Mouse (Mus musculus): Measurements from ENCODE around the gene Edf1.

- no peak for TF ChIP-seq MAFK (IDR thresholded peaks at IDR 0.05; ENCODE audit: insufficient read depth, low read depth, low read length)
- no peak for TF ChIP-seq ZC3H11A (IDR thresholded peaks at IDR 0.05; ENCODE audit: borderline replicate concordance, low read depth, low read length)
- TF ChIP-seq CHD2 (IDR thresholded peaks at IDR 0.05; ENCODE audit: low read depth, low read length), result no peak
Observed at GRCm38 (mm10) chr2:25608671-25609070, 51.0 kb downstream of the Edf1 start.
